Mouse (Mus musculus) limb, embryonic 10.5 days (tissue): Measurements from ENCODE around the gene Pcif1. TPM values are rescaled to one million over a fixed set of nuclear protein-coding genes. Genes with fewer than 3 reads are reported as not detected.

Experiments
- DNase-seq: peaks from one replicate; pipeline ENCODE4 v3.0.0-alpha.2; 2017; ENCODE audit warnings: low spot score
- H3K27ac ChIP-seq: fragments of 300-500 bp; sonication (generic); 2 replicates; pipeline ENCODE4 v1.5.1; 2016; ENCODE audit warnings: mild to moderate bottlenecking
- H3K27me3 ChIP-seq: fragments of 300-500 bp; sonication (generic); 2 replicates; pipeline ENCODE4 v1.6.1; 2016; ENCODE audit warnings: low read depth, mild to moderate bottlenecking; ENCODE audit not compliant: poor library complexity, severe bottlenecking
- H3K36me3 ChIP-seq: fragments of 300-500 bp; sonication (generic); 2 replicates; pipeline ENCODE4 v1.6.1; 2016; ENCODE audit warnings: mild to moderate bottlenecking, moderate library complexity
- H3K4me1 ChIP-seq: fragments of 300-500 bp; sonication (generic); 2 replicates; pipeline ENCODE4 v1.6.1; 2016
- H3K4me3 ChIP-seq: fragments of 300-500 bp; sonication (generic); 2 replicates; pipeline ENCODE4 v1.5.1; 2016; ENCODE audit warnings: mild to moderate bottlenecking, moderate library complexity
- H3K9me3 ChIP-seq: fragments of 300-500 bp; sonication (generic); replicated peaks from 2 replicates; pipeline ENCODE4 v1.6.1; 2016; ENCODE audit warnings: mild to moderate bottlenecking
- WGBS: fragments of 180-500 bp; shearing (Covaris S2); methylation state at CpG from one replicate; pipeline ENCODE4 v1.1.7; 2016; 5-methylcytosine and 5-hydroxymethylcytosine counted together
- polyA plus RNA-seq: library from polyadenylated mRNA; unstranded; fragments of >200 nt; fragmentation: Nextera tagmentation; extraction: Ambion mirVana; gene quantifications from 2 replicates; pipeline ENCODE4 v1.2.1, GENCODE M21; 2016

Gene Pcif1
- polyA plus RNA-seq, 1 experiment from 2014 or later = 86.7 TPM

DNA sequence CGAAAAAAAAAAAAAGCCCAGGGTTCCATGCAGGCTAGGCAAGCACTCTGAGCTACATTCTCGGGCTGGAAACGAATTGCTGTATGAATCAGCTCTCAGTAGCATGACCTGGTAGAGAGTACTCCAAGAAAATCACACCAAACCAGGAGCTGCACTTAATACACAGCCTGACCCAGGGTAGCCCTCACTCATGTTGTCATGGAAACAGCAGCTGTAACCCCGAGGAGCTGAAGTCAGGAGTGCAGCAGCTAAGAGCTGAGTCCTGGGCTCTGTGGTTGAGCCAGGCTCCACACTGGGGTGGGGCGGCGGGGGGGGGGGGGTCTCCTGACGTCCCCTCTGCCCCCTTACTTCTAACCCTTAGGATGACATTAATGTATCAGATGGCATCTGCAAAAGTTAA, 42.9 kb downstream of the Pcif1 start:
- Histone ChIP-seq H3K36me3 (peaks cover 20% of the 10 kb centered on the region), H3K4me1 (peaks cover 24% of the 10 kb centered on the region), H3K4me3 (no peak overlapping the region), H3K9me3 (no peaks in the 10 kb centered on the region), H3K27me3 (no peaks in the 10 kb centered on the region), H3K27ac (no peak overlapping the region)
- WGBS = 65% methylated on average over 6 of the region's 7 CpGs
- DNase-seq = no peak

DNA sequence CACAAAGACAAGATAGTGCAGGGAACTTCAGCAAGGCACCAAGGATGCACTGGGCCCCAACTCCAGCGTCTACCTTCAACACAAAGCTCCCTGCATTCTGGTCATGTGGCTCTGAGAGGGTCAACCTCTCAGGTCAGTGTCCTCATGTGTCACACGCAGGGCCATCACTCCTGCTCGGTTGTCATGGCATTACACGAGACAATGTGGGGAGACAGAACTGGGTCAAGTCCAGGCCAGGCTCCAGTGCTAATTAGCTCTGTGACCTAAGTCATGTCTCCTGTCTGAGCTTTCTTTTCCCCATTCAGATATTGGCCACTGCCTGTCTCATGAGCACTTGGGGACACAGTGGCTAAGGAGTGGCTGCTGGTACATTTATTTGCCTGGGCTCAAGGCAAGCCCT, 44.2 kb downstream of the Pcif1 start:
- Histone ChIP-seq H3K4me1 (peaks cover 12% of the 10 kb centered on the region; the same call in 1 of the 2 replicates), H3K9me3 (no peaks in the 10 kb centered on the region), H3K36me3 (peaks cover 18% of the 10 kb centered on the region), H3K4me3 (no peak overlapping the region), H3K27ac (no peak overlapping the region), H3K27me3 (no peaks in the 10 kb centered on the region)
- 74% methylated on average over 4 of the region's 4 CpGs for WGBS
- no peak for DNase-seq

DNA sequence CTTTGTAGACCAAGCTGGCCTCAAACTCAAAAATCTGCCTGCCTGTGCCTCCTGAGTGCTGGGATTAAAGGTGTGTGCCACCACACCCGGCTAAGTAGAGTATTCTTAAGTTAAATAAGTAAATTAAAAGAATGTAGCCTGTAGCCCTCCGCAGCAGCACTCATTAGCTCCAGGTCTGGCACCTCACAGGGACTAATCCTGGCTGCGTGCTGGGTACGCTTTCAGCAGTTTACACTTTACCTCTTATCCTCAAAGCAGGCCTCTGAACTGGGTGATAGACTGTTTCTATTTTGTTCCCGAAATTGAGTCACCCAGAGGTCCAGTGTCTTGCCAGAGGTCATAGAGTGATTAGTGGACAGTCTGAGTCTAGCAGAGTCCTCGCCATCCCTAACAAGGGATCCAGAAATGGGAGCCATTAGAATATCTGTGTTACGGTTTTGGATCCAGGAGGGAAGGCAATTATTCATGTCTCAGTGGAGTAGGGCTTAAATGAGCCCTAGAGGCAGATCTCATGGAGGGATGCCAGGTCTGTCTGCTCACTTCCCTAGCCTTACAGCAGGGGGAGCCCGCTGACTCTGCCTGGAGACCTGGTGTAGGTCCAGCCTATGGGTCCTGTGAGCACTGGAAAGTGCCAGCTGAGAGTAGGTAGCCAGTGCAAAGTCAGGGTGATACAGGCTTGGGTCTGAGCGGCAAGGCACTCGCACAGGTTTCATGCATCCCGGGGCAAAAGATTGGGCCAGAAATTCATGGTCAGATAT, 45.2 kb downstream of the Pcif1 start:
- 41% methylated on average over 11 of the region's 11 CpGs for WGBS
- no peak overlapping the region for H3K4me3 ChIP-seq
- no peaks in the 10 kb centered on the region for H3K27me3 ChIP-seq
- no peak overlapping the region for H3K27ac ChIP-seq
- no peaks in the 10 kb centered on the region for H3K9me3 ChIP-seq
- DNase-seq = peak; percentile 78
- peaks cover 14% of the 10 kb centered on the region for H3K36me3 ChIP-seq
- H3K4me1 ChIP-seq = peaks cover 12% of the 10 kb centered on the region; the same call in 1 of the 2 replicates

DNA sequence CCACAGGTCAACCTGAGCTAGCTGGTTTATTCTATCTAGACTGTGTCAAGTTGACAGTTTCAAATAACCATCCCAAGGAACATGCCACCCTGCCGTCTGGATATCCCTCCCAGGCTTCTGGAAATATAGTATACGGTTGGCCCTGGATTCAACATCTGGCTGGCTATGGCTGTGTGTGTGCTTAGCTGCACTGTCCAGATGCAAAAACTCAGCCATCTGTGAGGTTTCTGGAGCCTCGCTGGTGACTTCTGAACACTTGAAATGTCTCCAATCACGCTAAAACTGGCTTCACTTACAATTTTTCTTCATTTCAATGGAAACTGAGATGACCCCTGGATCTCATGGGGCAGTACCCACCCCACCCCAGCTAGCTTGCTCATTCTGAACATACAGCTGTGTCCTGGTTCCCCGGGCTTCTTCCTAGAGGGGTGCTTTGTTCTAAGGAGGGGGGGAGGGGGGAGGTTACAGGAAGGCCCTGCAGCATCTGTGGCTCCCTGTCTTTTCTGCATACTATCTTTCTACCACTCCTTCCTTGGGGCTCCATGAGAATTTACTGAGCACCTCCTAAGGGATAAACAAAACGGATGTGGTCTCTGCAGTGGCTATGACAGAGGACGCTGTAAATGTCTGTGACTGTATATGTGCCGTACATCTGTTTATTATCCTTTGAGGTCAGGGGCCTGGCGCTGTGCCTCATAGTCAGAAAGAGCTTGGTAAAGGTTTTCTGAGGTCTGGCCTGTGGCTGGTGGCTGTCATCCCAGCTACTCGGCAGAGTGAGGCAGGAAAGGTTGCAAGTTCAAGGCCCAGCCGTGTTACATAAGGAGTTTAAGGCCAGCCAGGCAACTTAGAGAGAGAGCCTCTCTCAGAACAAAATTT, 51.8 kb downstream of the Pcif1 start:
- no peak for DNase-seq
- WGBS = 67% methylated on average over 11 of the region's 11 CpGs
- peaks cover 31% of the 10 kb centered on the region for H3K27me3 ChIP-seq
- no peak overlapping the region for H3K27ac ChIP-seq
- H3K9me3 ChIP-seq = no peaks in the 10 kb centered on the region
- H3K4me1 ChIP-seq = peaks cover 14% of the 10 kb centered on the region; the same call in 1 of the 2 replicates
- no peaks in the 10 kb centered on the region for H3K36me3 ChIP-seq
- no peak overlapping the region for H3K4me3 ChIP-seq

DNA sequence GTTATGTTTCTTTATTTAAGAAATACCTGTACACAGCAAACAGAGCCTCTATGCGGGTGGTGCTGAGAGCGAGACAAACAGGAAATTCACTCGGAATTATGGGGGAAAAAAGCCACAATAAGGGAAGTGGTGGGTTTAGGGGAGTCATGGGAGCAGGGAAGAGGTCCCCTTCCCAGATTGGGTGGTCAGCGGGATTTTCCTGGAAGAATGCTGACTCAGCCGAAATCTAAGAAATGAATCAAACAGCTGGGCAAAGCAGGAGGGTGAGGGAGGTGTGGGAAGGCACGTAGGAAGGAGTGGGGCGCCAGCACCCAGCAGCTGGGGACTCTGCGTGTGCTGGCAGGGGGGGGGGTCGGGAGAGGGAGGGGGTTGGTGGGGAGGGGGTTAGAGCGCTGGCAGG, 54.4 kb downstream of the Pcif1 start:
- Histone ChIP-seq H3K36me3 (no peaks in the 10 kb centered on the region), H3K4me1 (peaks cover 17% of the 10 kb centered on the region), H3K27ac (no peak overlapping the region), H3K4me3 (no peak overlapping the region), H3K9me3 (no peaks in the 10 kb centered on the region), H3K27me3 (peaks cover 57% of the 10 kb centered on the region)
- no peak for DNase-seq
- 43% methylated on average over 10 of the region's 10 CpGs for WGBS

DNA sequence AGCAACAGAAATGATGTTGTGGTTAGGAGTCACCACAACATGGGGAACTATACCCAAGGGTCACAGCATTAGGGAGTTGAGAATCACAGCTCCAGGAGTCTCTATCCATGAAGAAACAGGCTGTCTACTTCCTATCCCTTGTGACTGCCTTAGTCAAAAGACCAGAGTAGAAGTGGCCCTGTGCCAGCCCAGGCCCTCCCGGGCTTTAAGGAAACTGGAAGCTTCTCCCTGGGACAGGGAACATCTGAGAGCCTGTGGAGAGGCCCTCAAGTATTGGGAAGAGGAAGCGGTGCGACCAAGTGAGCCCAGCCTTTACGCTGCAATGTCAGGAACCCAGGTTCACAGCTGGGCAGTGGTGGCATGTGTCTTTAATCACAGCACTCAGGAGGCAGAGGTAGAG, 56.9 kb downstream of the Pcif1 start:
- peaks cover 34% of the 10 kb centered on the region for H3K4me1 ChIP-seq
- no peak overlapping the region for H3K4me3 ChIP-seq
- H3K27ac ChIP-seq = no peak overlapping the region
- no peak for DNase-seq
- peaks cover 81% of the 10 kb centered on the region for H3K27me3 ChIP-seq
- H3K9me3 ChIP-seq = no peaks in the 10 kb centered on the region
- no peaks in the 10 kb centered on the region for H3K36me3 ChIP-seq
- WGBS = 79% methylated on average over 4 of the region's 4 CpGs

DNA sequence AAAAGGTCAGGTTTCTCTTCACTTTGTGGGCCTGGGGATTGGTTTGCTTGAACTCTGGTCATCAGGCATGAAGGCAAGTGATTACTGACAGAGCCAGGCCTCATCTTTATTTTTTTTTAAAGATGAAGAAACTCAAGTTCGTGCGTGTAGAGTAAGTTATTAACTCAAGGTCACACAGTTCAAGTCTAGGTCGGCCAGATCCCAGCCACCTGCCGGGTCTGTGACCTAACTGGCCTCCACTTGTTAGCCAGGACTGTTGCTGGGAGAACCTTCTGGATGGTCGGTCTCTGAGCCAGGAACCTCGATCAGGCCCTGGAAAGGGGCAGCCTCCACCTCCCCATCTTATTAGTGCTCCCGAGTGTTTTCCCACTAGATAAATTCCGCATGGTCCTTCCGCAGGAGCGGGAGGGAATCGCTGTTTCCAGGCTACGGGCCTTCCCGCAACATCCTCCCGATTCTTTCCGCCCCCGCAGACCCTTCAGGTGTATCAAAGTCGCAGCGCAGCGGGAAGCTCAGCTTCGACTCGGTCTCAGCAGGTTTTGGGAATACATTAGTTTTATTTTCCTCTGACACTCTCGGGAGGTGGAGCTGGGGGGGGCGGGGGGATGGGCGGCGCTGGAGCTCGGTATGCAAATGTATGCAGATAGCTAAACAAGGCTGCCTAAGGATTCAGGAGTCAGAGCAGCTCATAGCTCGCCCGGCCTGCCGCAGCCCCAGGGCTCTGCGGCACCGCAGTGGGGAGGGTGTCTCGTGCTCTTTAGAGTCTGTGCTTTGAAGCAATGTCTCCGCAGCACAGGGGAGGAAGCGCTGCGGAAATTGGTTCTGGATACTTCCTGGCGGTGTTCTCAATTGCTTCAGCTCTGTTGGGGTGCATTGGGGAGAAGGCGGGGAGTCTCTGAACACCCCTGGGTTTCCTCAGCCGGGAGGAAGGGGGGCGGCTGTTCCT, 59.3 kb downstream of the Pcif1 start:
- Histone ChIP-seq H3K27me3 (peaks cover 74% of the 10 kb centered on the region), H3K27ac (peak overlapping the region; percentile 43), H3K36me3 (no peaks in the 10 kb centered on the region), H3K4me1 (peaks cover 51% of the 10 kb centered on the region), H3K4me3 (peak overlapping the region; percentile 48), H3K9me3 (no peaks in the 10 kb centered on the region)
- DNase-seq = peak; percentile 57
- WGBS = 3% methylated on average over 39 of the region's 39 CpGs

DNA sequence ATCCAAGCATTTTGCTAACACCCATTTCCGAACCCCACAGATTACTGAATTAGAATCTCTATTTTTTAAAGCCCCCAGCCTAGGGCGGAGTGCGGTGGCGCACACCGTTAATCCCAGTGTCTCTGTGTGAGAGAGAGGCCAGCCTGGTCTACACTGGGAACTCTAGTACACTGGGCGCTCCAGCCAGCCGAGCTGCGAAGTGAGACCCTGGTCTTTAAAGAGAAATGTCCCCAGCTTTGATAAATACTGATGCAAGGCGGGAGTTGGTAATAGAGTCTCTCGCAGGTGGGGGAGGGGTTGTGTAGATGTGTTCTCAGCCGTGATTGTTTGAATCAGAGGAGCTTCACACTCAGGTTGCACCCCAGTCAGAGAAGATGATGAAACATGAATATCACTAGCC, 60.0 kb downstream of the Pcif1 start:
- H3K4me1 ChIP-seq = peaks cover 51% of the 10 kb centered on the region
- H3K27me3 ChIP-seq = peaks cover 73% of the 10 kb centered on the region

DNA sequence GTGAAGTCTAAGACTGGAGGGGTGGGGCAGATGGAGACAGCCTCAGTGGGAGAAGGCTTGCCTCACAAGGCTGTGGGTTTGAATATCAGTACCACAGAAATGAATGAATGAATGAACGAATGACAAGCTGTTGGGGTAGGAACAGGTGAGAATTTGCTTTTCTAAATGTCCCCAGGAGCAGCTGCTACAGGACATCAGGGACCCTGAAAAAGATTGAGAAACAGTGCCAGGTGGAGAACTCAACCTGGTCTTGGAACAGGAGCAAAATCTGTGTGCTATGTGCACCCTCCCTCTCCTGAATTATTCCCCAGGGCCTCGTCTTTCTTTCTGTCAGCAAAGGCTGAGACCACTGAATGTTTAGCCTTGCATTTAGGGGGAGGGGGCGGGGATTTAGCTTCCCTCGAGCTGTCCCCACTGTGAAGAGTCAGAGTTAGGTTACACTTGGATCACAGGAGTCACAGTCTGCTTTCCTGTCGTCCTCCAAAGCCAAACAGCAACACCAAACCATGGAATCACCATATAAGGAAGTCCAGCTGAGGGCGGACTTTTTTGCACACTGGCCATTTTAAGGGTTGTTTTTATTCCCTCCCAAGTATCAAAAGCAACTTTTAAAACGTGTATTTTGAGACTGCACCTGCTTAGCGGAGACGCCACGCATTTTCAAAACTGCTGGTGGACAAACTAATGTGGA, 61.2 kb downstream of the Pcif1 start, which contains the start of gene Mmp9:
Gene Mmp9 (plus strand): TSS at position 641 of the 691 bp plus-strand sequence.
- Histone ChIP-seq H3K27me3 (peaks cover 61% of the 10 kb centered on the region), H3K36me3 (no peaks in the 10 kb centered on the region), H3K27ac (0 out of 2 replicates have a peak within 1 kb of the TSS, but pooled peaks have one; percentile 5), H3K4me1 (peaks cover 51% of the 10 kb centered on the region), H3K4me3 (no peak within 1 kb of the TSS; the same call in 1 of the 2 replicates), H3K9me3 (no peaks in the 10 kb centered on the region)
- WGBS = 25% methylated on average over 10 of the region's 10 CpGs
- peak; percentile 37 for DNase-seq

More for the DNA sequence above, 60.0 kb downstream of the Pcif1 start:
- Histone ChIP-seq H3K4me3 (peak overlapping the region; percentile 48), H3K9me3 (no peaks in the 10 kb centered on the region), H3K27ac (peak overlapping the region; percentile 43; the same call in 1 of the 2 replicates), H3K36me3 (no peaks in the 10 kb centered on the region)
- WGBS = 2% methylated on average over 11 of the region's 11 CpGs
- no peak for DNase-seq

DNA sequence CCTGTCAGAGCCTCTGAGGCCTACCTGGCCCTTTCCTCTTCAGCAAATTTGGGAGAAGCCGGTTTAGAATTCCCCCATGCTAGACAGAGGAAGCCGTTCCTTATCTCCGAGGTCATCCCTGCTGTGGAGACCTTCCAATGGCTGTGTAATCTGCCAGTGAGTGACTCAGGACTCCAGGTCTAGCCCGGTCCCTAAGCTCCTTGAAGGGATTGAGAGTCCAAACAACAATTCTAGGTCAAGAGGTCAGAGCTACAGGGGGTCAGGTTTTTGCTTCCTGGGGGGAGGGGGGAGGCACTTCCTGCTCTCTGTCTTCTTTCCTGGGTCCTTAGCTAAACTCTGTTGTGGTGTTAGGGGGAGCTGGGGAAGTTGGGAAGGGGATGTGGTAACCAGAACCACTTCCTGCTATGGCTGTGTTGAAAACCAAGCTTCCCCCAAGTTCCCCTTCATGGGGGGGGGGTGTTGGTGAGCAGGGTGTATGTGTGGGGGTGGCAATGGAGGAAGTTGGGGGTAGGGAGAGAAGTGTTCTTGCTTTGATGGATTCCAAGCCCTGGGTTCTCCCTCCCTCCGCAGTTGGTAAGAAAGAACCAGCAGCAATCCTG, 63.7 kb downstream of the Pcif1 start:
- no peaks in the 10 kb centered on the region for H3K36me3 ChIP-seq
- H3K27me3 ChIP-seq = peaks cover 54% of the 10 kb centered on the region
- peak overlapping the region; percentile 47 for H3K27ac ChIP-seq
- peaks cover 55% of the 10 kb centered on the region for H3K4me1 ChIP-seq
- H3K4me3 ChIP-seq = no peak overlapping the region
- H3K9me3 ChIP-seq = no peaks in the 10 kb centered on the region
- no peak for DNase-seq
- WGBS = 16% methylated on average over 5 of the region's 5 CpGs
